Mouse (Mus musculus): ENCODE data around the gene Hsd3b4. TPM values are rescaled to one million over a fixed set of nuclear protein-coding genes. Genes with fewer than 3 reads are reported as not detected.

Hsd3b4 gene
- not detected in 2 replicates for polyA plus RNA-seq (2012; ENCODE audit: low replicate concordance)

DNA sequence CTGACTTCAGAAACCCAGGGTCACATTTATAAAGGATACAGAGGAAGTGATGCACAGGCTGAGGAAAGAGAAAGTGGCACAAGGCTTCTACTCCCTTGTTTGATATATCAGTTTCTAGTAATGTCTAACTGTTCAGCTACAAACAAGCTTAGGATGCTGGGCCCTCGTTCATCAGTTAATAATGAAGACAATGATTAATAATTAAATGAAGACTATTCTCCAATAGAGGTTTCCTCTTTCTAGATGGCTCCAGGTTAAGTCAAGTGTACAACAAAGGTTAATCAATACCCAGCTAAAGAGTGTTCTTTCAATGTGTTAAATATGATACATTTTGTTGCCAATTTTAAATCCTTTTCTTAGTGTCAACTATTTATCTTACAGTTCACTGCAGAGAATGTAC lies at the start of gene Hsd3b4:
Hsd3b4 (minus strand) TSS at position 101 of the 400 bp plus-strand sequence.

DNA sequence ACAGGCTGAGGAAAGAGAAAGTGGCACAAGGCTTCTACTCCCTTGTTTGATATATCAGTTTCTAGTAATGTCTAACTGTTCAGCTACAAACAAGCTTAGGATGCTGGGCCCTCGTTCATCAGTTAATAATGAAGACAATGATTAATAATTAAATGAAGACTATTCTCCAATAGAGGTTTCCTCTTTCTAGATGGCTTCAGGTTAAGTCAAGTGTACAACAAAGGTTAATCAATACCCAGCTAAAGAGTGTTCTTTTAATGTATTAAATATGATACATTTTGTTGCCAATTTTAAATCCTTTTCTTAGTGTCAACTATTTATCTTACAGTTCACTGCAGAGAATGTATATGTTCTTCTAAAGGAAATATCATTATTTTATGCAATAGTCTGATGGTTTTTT lies 53.3 kb downstream of the Hsd3b4 start, which contains the start of gene Gm4450:
Gm4450 (minus strand) TSS at position 101 of the 400 bp plus-strand sequence.

Other genes with a start within 250 kb of the Hsd3b4 start
- not detected in 2 replicates for gene Hmgcs2, start 230.1 kb downstream of the Hsd3b4 start, polyA plus RNA-seq (2012; ENCODE audit: low replicate concordance)
- 87.9 and 98.6 TPM in 2 replicates for gene Phgdh, start 170.5 kb downstream of the Hsd3b4 start, polyA plus RNA-seq (2012; ENCODE audit: low replicate concordance)
- gene Zfp697, start 128.1 kb downstream of the Hsd3b4 start, polyA plus RNA-seq (2012; ENCODE audit: low replicate concordance) = 0.07 and 0.23 TPM in 2 replicates
- gene Gm4450, start 53.4 kb downstream of the Hsd3b4 start, polyA plus RNA-seq (2012; ENCODE audit: low replicate concordance) = not detected in 2 replicates
- not detected in 2 replicates for gene Gm10681, start 78.3 kb upstream of the Hsd3b4 start, polyA plus RNA-seq (2012; ENCODE audit: low replicate concordance)
- gene Hsd3b5, start 119.7 kb upstream of the Hsd3b4 start, polyA plus RNA-seq (2012; ENCODE audit: low replicate concordance) = not detected in 2 replicates
- gene Hsd3b2, start 214.0 kb upstream of the Hsd3b4 start, polyA plus RNA-seq (2012; ENCODE audit: low replicate concordance) = not detected in 2 replicates